Mouse (Mus musculus) G1E-ER4 (cell line): ENCODE measurements around the gene Atg9a. TPM values are rescaled to one million over a fixed set of nuclear protein-coding genes. Genes with fewer than 3 reads are reported as not detected.

ENCODE experiments used
- GATA1 ChIP-seq: IDR thresholded peaks from one replicate; pipeline ENCODE4 v1.8.0; 2012; ENCODE audit warnings: low read length, inconsistent platforms
- polyA plus RNA-seq: library from polyadenylated mRNA; stranded (reverse); fragments of >175 nt; gene quantifications from 2 replicates; pipeline ENCODE4 v1.2.3, GENCODE M21; 2012

Gene Atg9a
- polyA plus RNA-seq, 1 experiment: 52.5 TPM

GRCm38 (mm10) chr1:75148727-75149126 lies 43.3 kb downstream of the Atg9a start:
- TF ChIP-seq GATA1: no peak

GRCm38 (mm10) chr1:75147411-75148135 lies 44.4 kb downstream of the Atg9a start:
- no peak for TF ChIP-seq GATA1

- TF ChIP-seq GATA1: no peak
These were observed 46.4 kb downstream of the Atg9a start for GRCm38 (mm10) chr1:75145589-75145988.

- TF ChIP-seq GATA1: no peak
These were observed 49.4 kb downstream of the Atg9a start, which contains the start of the genes Cnppd1 and Retreg2 for GRCm38 (mm10) chr1:75142301-75143261. TSS of gene Cnppd1 (minus strand) at chr1:75142711. TSS of gene Retreg2 (plus strand) at chr1:75142778.

GRCm38 (mm10) chr1:75141486-75142190 lies 50.4 kb downstream of the Atg9a start:
- no peak for TF ChIP-seq GATA1

GRCm38 (mm10) chr1:75140601-75141190 lies 51.3 kb downstream of the Atg9a start:
- no peak for TF ChIP-seq GATA1

- no peak for TF ChIP-seq GATA1
These were observed 53.5 kb downstream of the Atg9a start for GRCm38 (mm10) chr1:75138448-75138847.

GRCm38 (mm10) chr1:75136730-75137129 lies 55.3 kb downstream of the Atg9a start:
- peak; percentile 93 for TF ChIP-seq GATA1

- TF ChIP-seq GATA1: no peak
These were observed 55.7 kb downstream of the Atg9a start for GRCm38 (mm10) chr1:75136293-75136692.

GRCm38 (mm10) chr1:75133421-75134207 lies 58.4 kb downstream of the Atg9a start, which contains the start of gene Slc23a3:
TSS of gene Slc23a3 (minus strand) at chr1:75133890.
- no peak for TF ChIP-seq GATA1

Other genes with a start within 250 kb of the Atg9a start
- gene Ihh, start 240.5 kb downstream of the Atg9a start, polyA plus RNA-seq: 0.11 and 0.22 TPM in 2 replicates
- 0.24 and 0.27 TPM in 2 replicates for gene Nhej1, start 67.0 kb downstream of the Atg9a start, polyA plus RNA-seq
- gene Slc23a3, start 58.3 kb downstream of the Atg9a start, polyA plus RNA-seq: 0.13 TPM in 2 replicates
- 92.2 and 100 TPM in 2 replicates for gene Cnppd1, start 49.5 kb downstream of the Atg9a start, polyA plus RNA-seq
- gene Retreg2, start 49.4 kb downstream of the Atg9a start, polyA plus RNA-seq: 93.7 and 148 TPM in 2 replicates
- gene Zfand2b, start 23.6 kb downstream of the Atg9a start, polyA plus RNA-seq: 21.4 and 28.2 TPM in 2 replicates
- 17.2 and 22.2 TPM in 2 replicates for gene Abcb6, start 11.8 kb downstream of the Atg9a start, polyA plus RNA-seq
- gene Ankzf1, start within 50 bp of the Atg9a start, polyA plus RNA-seq: 14.3 and 16.1 TPM in 2 replicates
- 0.45 and 0.86 TPM in 2 replicates for gene Glb1l, start 18.6 kb upstream of the Atg9a start, polyA plus RNA-seq
- 143 and 217 TPM in 2 replicates for gene Stk16, start 18.6 kb upstream of the Atg9a start, polyA plus RNA-seq
- 26.0 and 85.0 TPM in 2 replicates for gene Tuba4a, start 27.7 kb upstream of the Atg9a start, polyA plus RNA-seq
- gene A630095N17Rik, start 39.9 kb upstream of the Atg9a start, polyA plus RNA-seq: not detected in 2 replicates
- gene Dnajb2, start 44.2 kb upstream of the Atg9a start, polyA plus RNA-seq: 11.3 and 14.7 TPM in 2 replicates
- gene Ptprn, start 72.3 kb upstream of the Atg9a start, polyA plus RNA-seq: 1.1 and 1.4 TPM in 2 replicates
- not detected in 2 replicates for gene Resp18, start 86.2 kb upstream of the Atg9a start, polyA plus RNA-seq
- 46.2 and 77.7 TPM in 2 replicates for gene Dnpep, start 125.8 kb upstream of the Atg9a start, polyA plus RNA-seq
- 1.4 and 1.6 TPM in 2 replicates for gene Des, start 168.1 kb upstream of the Atg9a start, polyA plus RNA-seq
- gene Speg, start 183.1 kb upstream of the Atg9a start, polyA plus RNA-seq: 0.09 and 0.33 TPM in 2 replicates
- gene Gmppa, start 243.7 kb upstream of the Atg9a start, polyA plus RNA-seq: 292 TPM in 2 replicates